Mouse (Mus musculus) small intestine, adult 2 months (tissue): ENCODE results near the gene App.

Source experiments
- CTCF ChIP-seq: fragments of 200-500 bp; IDR thresholded peaks from 2 replicates; pipeline ENCODE4 v1.5.1; 2012; ENCODE audit warnings: low read depth, mild to moderate bottlenecking, control low read depth, inconsistent platforms, low read length, moderate library complexity, mixed read lengths; ENCODE audit not compliant: insufficient replicate concordance, insufficient read length; ENCODE audit errors: extremely low read depth
- POLR2A ChIP-seq: fragments of 200-500 bp; IDR thresholded peaks from 2 replicates; pipeline ENCODE4 v1.6.1; 2012; ENCODE audit warnings: low read depth, mild to moderate bottlenecking, control low read depth, inconsistent platforms, low read length, moderate library complexity

- TF ChIP-seq POLR2A (no peak), CTCF (no peak)
These were observed 22.1 kb upstream of the App start for GRCm38 (mm10) chr16:85195622-85196021.
